Mouse (Mus musculus) embryonic facial prominence, embryonic 11.5 days (tissue): ENCODE results near the gene Tbc1d16. TPM values are rescaled to one million over a fixed set of nuclear protein-coding genes. Genes with fewer than 3 reads are reported as not detected.

Experiments
- ATAC-seq: fragments of 200-750 bp; cut with Nextera tagmentation; replicated peaks from 2 replicates; pipeline ENCODE4 v1.8.0; 2017; ENCODE audit warnings: low read depth; ENCODE audit not compliant: insufficient number of reproducible peaks, low FRiP score, low TSS enrichment
- DNase-seq: peaks from one replicate; pipeline ENCODE4 v3.0.0-alpha.2; 2015; ENCODE audit warnings: low spot score
- H3K27ac ChIP-seq: fragments of 300-500 bp; sonication (generic); replicated peaks from 2 replicates; pipeline ENCODE4 v1.5.1; 2014; ENCODE audit warnings: mild to moderate bottlenecking, low read depth, low read length, control low read depth
- H3K27me3 ChIP-seq: fragments of 300-500 bp; sonication (generic); 2 replicates; pipeline ENCODE4 v1.6.1; 2014; ENCODE audit warnings: mild to moderate bottlenecking, low read length, moderate library complexity, mixed read lengths; ENCODE audit not compliant: control insufficient read depth, insufficient read depth
- H3K36me3 ChIP-seq: fragments of 300-500 bp; sonication (generic); replicated peaks from 2 replicates; pipeline ENCODE4 v1.6.1; 2014; ENCODE audit warnings: low read depth, mild to moderate bottlenecking, low read length, moderate library complexity, mixed read lengths; ENCODE audit not compliant: control insufficient read depth, insufficient read depth
- H3K4me1 ChIP-seq: fragments of 300-500 bp; sonication (generic); 2 replicates; pipeline ENCODE4 v1.6.1; 2014; ENCODE audit warnings: low read length, mixed read lengths; ENCODE audit not compliant: control insufficient read depth, insufficient read depth
- H3K4me2 ChIP-seq: fragments of 300-500 bp; sonication (generic); 2 replicates; pipeline ENCODE4 v1.6.1; 2014; ENCODE audit warnings: low read depth, mild to moderate bottlenecking, control low read depth, low read length, moderate library complexity
- H3K4me3 ChIP-seq: fragments of 300-500 bp; sonication (generic); 2 replicates; pipeline ENCODE4 v1.5.1; 2014; ENCODE audit warnings: low read depth, low read length, control low read depth
- H3K9ac ChIP-seq: fragments of 300-500 bp; sonication (generic); replicated peaks from 2 replicates; pipeline ENCODE4 v1.6.1; 2014; ENCODE audit warnings: mild to moderate bottlenecking, control low read depth, low read length
- H3K9me3 ChIP-seq: fragments of 300-500 bp; sonication (generic); replicated peaks from 2 replicates; pipeline ENCODE4 v1.6.1; 2016; ENCODE audit warnings: mild to moderate bottlenecking, low read length, inconsistent platforms, mixed read lengths; ENCODE audit not compliant: control insufficient read depth
- WGBS: fragments of 180-500 bp; shearing (Covaris S2); extraction: QIAGEN DNeasy Blood & Tissue Kit; methylation state at CpG from one replicate; pipeline ENCODE4 v1.1.7; 2014; 5-methylcytosine and 5-hydroxymethylcytosine counted together
- polyA plus RNA-seq: library from polyadenylated mRNA; unstranded; fragments of >200 nt; fragmentation: Nextera tagmentation; extraction: Ambion mirVana; gene quantifications from 2 replicates; pipeline ENCODE4 v1.2.1, GENCODE M21; 2014

Gene Tbc1d16
- polyA plus RNA-seq, 1 experiment from 2014 or later = 9.5 TPM

GRCm38 (mm10) chr11:119168851-119169250 lies 59.4 kb downstream of the Tbc1d16 start:
- no peak overlapping the region for H3K9ac ChIP-seq
- DNase-seq = no peak
- 91% methylated on average over 1 of the region's 1 CpGs for WGBS

GRCm38 (mm10) chr11:119165995-119166394 lies 62.3 kb downstream of the Tbc1d16 start:
- Histone ChIP-seq H3K9ac (no peak overlapping the region), H3K4me1 (no peaks in the 10 kb centered on the region; the same call in 1 of the 2 replicates), H3K4me2 (no peak overlapping the region), H3K4me3 (no peak overlapping the region), H3K27ac (no peak overlapping the region), H3K36me3 (no peaks in the 10 kb centered on the region), H3K27me3 (no peaks in the 10 kb centered on the region), H3K9me3 (no peaks in the 10 kb centered on the region)
- ATAC-seq = no peak
- DNase-seq = no peak
- 82% methylated on average over 10 of the region's 10 CpGs for WGBS

More at GRCm38 (mm10) chr11:119168851-119169250, 59.4 kb downstream of the Tbc1d16 start:
- no peak overlapping the region for H3K4me2 ChIP-seq
- H3K4me3 ChIP-seq = no peak overlapping the region
- no peaks in the 10 kb centered on the region; the same call in 1 of the 2 replicates for H3K4me1 ChIP-seq
- H3K27ac ChIP-seq = no peak overlapping the region
- no peak for ATAC-seq
- H3K9me3 ChIP-seq = no peaks in the 10 kb centered on the region
- no peaks in the 10 kb centered on the region for H3K27me3 ChIP-seq
- no peaks in the 10 kb centered on the region; the same call in 1 of the 2 replicates for H3K36me3 ChIP-seq

GRCm38 (mm10) chr11:119164375-119164774 lies 63.9 kb downstream of the Tbc1d16 start:
- Histone ChIP-seq H3K9me3 (no peaks in the 10 kb centered on the region), H3K9ac (no peak overlapping the region), H3K4me3 (no peak overlapping the region), H3K4me1 (no peaks in the 10 kb centered on the region; the same call in 1 of the 2 replicates), H3K27me3 (no peaks in the 10 kb centered on the region), H3K27ac (no peak overlapping the region), H3K36me3 (no peaks in the 10 kb centered on the region), H3K4me2 (no peak overlapping the region)
- no peak for ATAC-seq
- 93% methylated on average over 7 of the region's 7 CpGs for WGBS
- no peak for DNase-seq

- Histone ChIP-seq H3K9ac (no peak overlapping the region), H3K4me3 (no peak overlapping the region), H3K27me3 (no peaks in the 10 kb centered on the region), H3K36me3 (no peaks in the 10 kb centered on the region), H3K4me2 (no peak overlapping the region), H3K27ac (no peak overlapping the region), H3K4me1 (peaks cover 3% of the 10 kb centered on the region), H3K9me3 (no peaks in the 10 kb centered on the region)
- DNase-seq (no peak), ATAC-seq (no peak)
- 96% methylated on average over 7 of the region's 7 CpGs for WGBS
Observed at GRCm38 (mm10) chr11:119163734-119163992, 64.6 kb downstream of the Tbc1d16 start.

GRCm38 (mm10) chr11:119162959-119163733 lies 65.2 kb downstream of the Tbc1d16 start:
- Histone ChIP-seq H3K4me3 (no peak overlapping the region), H3K9ac (no peak overlapping the region), H3K27ac (no peak overlapping the region), H3K27me3 (no peaks in the 10 kb centered on the region), H3K4me2 (no peak overlapping the region), H3K9me3 (no peaks in the 10 kb centered on the region), H3K4me1 (peaks cover 8% of the 10 kb centered on the region), H3K36me3 (no peaks in the 10 kb centered on the region)
- 65% methylated on average over 22 of the region's 22 CpGs for whole genome bisulfite sequencing
- ATAC-seq (no peak), DNase-seq (no peak)

- Histone ChIP-seq H3K4me3 (no peak overlapping the region), H3K4me1 (peaks cover 22% of the 10 kb centered on the region), H3K36me3 (no peaks in the 10 kb centered on the region), H3K27me3 (no peaks in the 10 kb centered on the region), H3K9ac (no peak overlapping the region), H3K4me2 (no peak overlapping the region), H3K9me3 (no peaks in the 10 kb centered on the region), H3K27ac (no peak overlapping the region)
- no peak for DNase-seq
- 82% methylated on average over 2 of the region's 2 CpGs for WGBS
- no peak for ATAC-seq
Observed at GRCm38 (mm10) chr11:119161665-119162064, 66.6 kb downstream of the Tbc1d16 start.

- H3K4me3 ChIP-seq = no peak overlapping the region
- DNase-seq (no peak), ATAC-seq (no peak)
- WGBS = 83% methylated on average over 5 of the region's 5 CpGs
- peaks cover 4% of the 10 kb centered on the region; the same call in 1 of the 2 replicates for H3K27me3 ChIP-seq
- no peak overlapping the region for H3K4me2 ChIP-seq
- no peaks in the 10 kb centered on the region for H3K36me3 ChIP-seq
- no peak overlapping the region for H3K27ac ChIP-seq
- no peak overlapping the region for H3K9ac ChIP-seq
- H3K4me1 ChIP-seq = peaks cover 27% of the 10 kb centered on the region
- H3K9me3 ChIP-seq = no peaks in the 10 kb centered on the region
Observed at GRCm38 (mm10) chr11:119160050-119160449, 68.2 kb downstream of the Tbc1d16 start.

GRCm38 (mm10) chr11:119159496-119159895 lies 68.8 kb downstream of the Tbc1d16 start:
- peaks cover 4% of the 10 kb centered on the region; the same call in 1 of the 2 replicates for H3K27me3 ChIP-seq
- H3K27ac ChIP-seq = no peak overlapping the region
- peaks cover 27% of the 10 kb centered on the region for H3K4me1 ChIP-seq
- ATAC-seq = no peak
- DNase-seq = peak; percentile 57
- 29% methylated on average over 11 of the region's 11 CpGs for WGBS
- H3K4me2 ChIP-seq = no peak overlapping the region
- H3K4me3 ChIP-seq = no peak overlapping the region
- no peaks in the 10 kb centered on the region for H3K9me3 ChIP-seq
- no peaks in the 10 kb centered on the region for H3K36me3 ChIP-seq
- no peak overlapping the region for H3K9ac ChIP-seq
